Mouse (Mus musculus) intestine, postnatal 0 days (tissue): Measurements from ENCODE around the gene Nfatc4. TPM values are rescaled to one million over a fixed set of nuclear protein-coding genes. Genes with fewer than 3 reads are reported as not detected.

Experiments used
- ATAC-seq: fragments of 200-750 bp; cut with Nextera tagmentation; 2 replicates; pipeline ENCODE4 v1.8.0; 2017; ENCODE audit warnings: mild to moderate bottlenecking, moderate TSS enrichment, moderate library complexity
- H3K27ac ChIP-seq: fragments of 300-500 bp; sonication (generic); 2 replicates; pipeline ENCODE4 v1.5.1; 2014; ENCODE audit warnings: mild to moderate bottlenecking, low read depth, low read length, moderate library complexity
- H3K27me3 ChIP-seq: fragments of 300-500 bp; sonication (generic); replicated peaks from 2 replicates; pipeline ENCODE4 v1.6.1; 2014; ENCODE audit warnings: low read length, mixed read lengths; ENCODE audit not compliant: control insufficient read depth, insufficient read depth
- H3K36me3 ChIP-seq: fragments of 300-500 bp; sonication (generic); 2 replicates; pipeline ENCODE4 v1.6.1; 2014; ENCODE audit warnings: mild to moderate bottlenecking, moderate library complexity; ENCODE audit not compliant: control insufficient read depth, insufficient read depth
- H3K4me1 ChIP-seq: fragments of 300-500 bp; sonication (generic); replicated peaks from 2 replicates; pipeline ENCODE4 v1.6.1; 2014; ENCODE audit warnings: antibody characterized with exemption, low read length, mixed read lengths; ENCODE audit not compliant: control insufficient read depth, insufficient read depth
- H3K4me2 ChIP-seq: fragments of 300-500 bp; sonication (generic); replicated peaks from 2 replicates; pipeline ENCODE4 v1.6.1; 2014; ENCODE audit warnings: low read depth, mild to moderate bottlenecking, moderate library complexity
- H3K4me3 ChIP-seq: fragments of 300-500 bp; sonication (generic); 2 replicates; pipeline ENCODE4 v1.5.1; 2014; ENCODE audit warnings: low read depth, low read length
- H3K9ac ChIP-seq: fragments of 300-500 bp; sonication (generic); 2 replicates; pipeline ENCODE4 v1.6.1; 2014; ENCODE audit warnings: mild to moderate bottlenecking, low read depth, low read length
- H3K9me3 ChIP-seq: fragments of 300-500 bp; sonication (generic); 2 replicates; pipeline ENCODE4 v1.6.1; 2016; ENCODE audit warnings: mixed run types; ENCODE audit not compliant: control insufficient read depth
- CTCF ChIP-seq: sonication (generic); IDR thresholded peaks from 2 replicates; pipeline ENCODE4 v1.5.1; 2016; ENCODE audit warnings: low read depth, mild to moderate bottlenecking, control low read depth, antibody characterized with exemption, moderate library complexity
- WGBS: fragments of 180-500 bp; shearing (Covaris S2); extraction: QIAGEN DNeasy Blood & Tissue Kit; methylation state at CpG from one replicate; pipeline ENCODE4 v1.1.7; 2014; 5-methylcytosine and 5-hydroxymethylcytosine counted together
- polyA plus RNA-seq: library from polyadenylated mRNA; unstranded; fragments of >200 nt; fragmentation: Nextera tagmentation; extraction: Ambion mirVana; gene quantifications from 2 replicates; pipeline ENCODE4 v1.2.1, GENCODE M21; 2015

The Nfatc4 gene
- polyA plus RNA-seq, 1 experiment from 2014 or later: 5.9 TPM

DNA sequence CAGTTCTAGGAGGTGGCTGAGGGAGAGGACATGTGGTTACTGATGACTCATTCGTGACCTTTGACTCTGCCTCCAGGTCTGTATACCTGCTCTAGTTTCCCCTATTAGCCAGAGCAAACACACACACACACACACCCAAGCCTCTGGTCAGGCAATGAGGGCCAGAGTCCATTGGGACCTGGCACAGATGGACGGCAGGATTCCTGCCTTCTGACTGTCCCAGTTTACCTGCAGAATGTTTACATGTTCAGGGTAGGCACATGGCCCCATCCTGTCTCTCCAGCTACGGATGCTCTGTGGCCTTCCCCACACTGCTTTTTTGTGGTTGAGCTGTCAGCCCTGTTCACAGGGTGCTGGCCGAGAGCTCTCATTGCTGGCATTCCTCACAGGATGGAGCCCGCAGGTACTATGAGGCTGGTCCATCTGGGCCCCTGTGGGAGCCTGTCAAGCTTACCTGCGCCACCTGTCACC lies 59.3 kb downstream of the Nfatc4 start:
- H3K27ac ChIP-seq: peak overlapping the region; percentile 76
- peak; percentile 82 for ATAC-seq

DNA sequence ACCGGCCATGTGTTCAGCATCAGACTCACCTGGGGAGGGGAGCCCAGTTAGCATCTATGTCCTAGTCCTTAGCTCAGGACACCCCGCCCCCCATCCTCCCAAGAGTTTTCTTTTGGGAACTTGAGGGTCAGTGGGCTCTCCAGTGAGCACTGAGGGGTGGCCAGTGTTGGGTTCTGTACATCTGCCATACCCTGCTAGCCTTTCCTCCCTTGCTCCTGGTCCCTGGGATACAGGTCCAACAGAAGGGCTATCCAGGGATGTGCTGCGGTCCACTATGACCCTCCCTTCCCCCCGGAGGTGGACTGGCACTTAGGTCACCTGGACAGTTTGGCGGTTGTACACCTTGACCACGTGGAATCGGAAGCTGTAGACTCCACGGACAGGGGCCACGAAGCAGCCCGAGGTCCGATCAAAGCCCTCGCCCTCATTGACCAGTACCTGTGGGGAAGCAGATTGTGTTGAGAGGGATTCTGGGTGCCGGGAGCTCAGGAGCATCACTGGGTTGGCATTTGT lies 60.3 kb downstream of the Nfatc4 start:
- peaks cover 20% of the 10 kb centered on the region for H3K36me3 ChIP-seq
- H3K4me2 ChIP-seq: 0 out of 2 replicates have a peak overlapping the region, but pooled peaks have one; percentile 13
- 0 out of 2 replicates have a peak overlapping the region, but pooled peaks have one; percentile 76 for H3K27ac ChIP-seq
- H3K4me1 ChIP-seq: peaks cover 18% of the 10 kb centered on the region
- 91% methylated on average over 13 of the region's 13 CpGs for WGBS
- no peak overlapping the region for H3K9ac ChIP-seq
- no peak overlapping the region for H3K4me3 ChIP-seq
- ATAC-seq: no peak
- no peaks in the 10 kb centered on the region for H3K9me3 ChIP-seq
- TF ChIP-seq CTCF: no peak
- no peaks in the 10 kb centered on the region for H3K27me3 ChIP-seq

More for the DNA sequence above, 59.3 kb downstream of the Nfatc4 start:
- Histone ChIP-seq H3K27me3 (no peaks in the 10 kb centered on the region), H3K9ac (peak overlapping the region; percentile 23; the same call in 1 of the 2 replicates), H3K4me2 (peak overlapping the region; percentile 13), H3K4me1 (peaks cover 18% of the 10 kb centered on the region), H3K36me3 (peaks cover 10% of the 10 kb centered on the region), H3K4me3 (no peak overlapping the region), H3K9me3 (no peaks in the 10 kb centered on the region)
- WGBS: 35% methylated on average over 6 of the region's 6 CpGs
- TF ChIP-seq CTCF: no peak

Other genes with a start within 250 kb of the Nfatc4 start
- gene Fitm1, start 247.5 kb upstream of the Nfatc4 start, polyA plus RNA-seq: 0.48 and 0.52 TPM in 2 replicates
- 283 and 287 TPM in 2 replicates for gene Psme1, start 245.0 kb upstream of the Nfatc4 start, polyA plus RNA-seq
- gene Emc9, start 237.8 kb upstream of the Nfatc4 start, polyA plus RNA-seq: 21.6 TPM in 2 replicates
- 481 and 514 TPM in 2 replicates for gene Psme2, start 232.0 kb upstream of the Nfatc4 start, polyA plus RNA-seq
- gene Rnf31, start 231.4 kb upstream of the Nfatc4 start, polyA plus RNA-seq: 18.2 and 24.0 TPM in 2 replicates
- gene Irf9, start 219.6 kb upstream of the Nfatc4 start, polyA plus RNA-seq: 44.7 and 46.9 TPM in 2 replicates
- gene Rec8, start 205.1 kb upstream of the Nfatc4 start, polyA plus RNA-seq: 29.8 and 30.1 TPM in 2 replicates
- 28.0 and 29.8 TPM in 2 replicates for gene Ipo4, start 187.2 kb upstream of the Nfatc4 start, polyA plus RNA-seq
- 2.3 and 2.7 TPM in 2 replicates for gene Gm49378, start 185.2 kb upstream of the Nfatc4 start, polyA plus RNA-seq
- gene Tm9sf1, start 179.3 kb upstream of the Nfatc4 start, polyA plus RNA-seq: 94.6 and 95.9 TPM in 2 replicates
- gene Tssk4, start 173.0 kb upstream of the Nfatc4 start, polyA plus RNA-seq: 0.65 and 0.69 TPM in 2 replicates
- gene Mdp1, start 162.6 kb upstream of the Nfatc4 start, polyA plus RNA-seq: 85.1 and 94.0 TPM in 2 replicates
- 21.3 and 24.4 TPM in 2 replicates for gene Gmpr2, start 151.2 kb upstream of the Nfatc4 start, polyA plus RNA-seq
- 385 and 387 TPM in 2 replicates for gene Nedd8, start 151.0 kb upstream of the Nfatc4 start, polyA plus RNA-seq
- gene Tinf2, start 141.3 kb upstream of the Nfatc4 start, polyA plus RNA-seq: 20.6 and 21.9 TPM in 2 replicates
- 1.1 and 1.3 TPM in 2 replicates for gene Tgm1, start 109.2 kb upstream of the Nfatc4 start, polyA plus RNA-seq
- gene Rabggta, start 100.9 kb upstream of the Nfatc4 start, polyA plus RNA-seq: 24.0 and 25.6 TPM in 2 replicates
- gene Dhrs1, start 77.5 kb upstream of the Nfatc4 start, polyA plus RNA-seq: 466 and 476 TPM in 2 replicates
- gene Nop9, start 77.5 kb upstream of the Nfatc4 start, polyA plus RNA-seq: 14.4 and 14.9 TPM in 2 replicates
- 366 and 385 TPM in 2 replicates for gene Cideb, start 64.7 kb upstream of the Nfatc4 start, polyA plus RNA-seq
- gene Ltb4r2, start 61.7 kb upstream of the Nfatc4 start, polyA plus RNA-seq: 6.7 and 9.0 TPM in 2 replicates
- 3.8 and 4.1 TPM in 2 replicates for gene Ltb4r1, start 57.2 kb upstream of the Nfatc4 start, polyA plus RNA-seq
- 3.5 and 4.3 TPM in 2 replicates for gene Adcy4, start 39.0 kb upstream of the Nfatc4 start, polyA plus RNA-seq
- 39.2 and 47.3 TPM in 2 replicates for gene Ripk3, start 34.3 kb upstream of the Nfatc4 start, polyA plus RNA-seq
- 2.2 and 2.5 TPM in 2 replicates for gene Nynrin, start 30.9 kb downstream of the Nfatc4 start, polyA plus RNA-seq
- gene Cbln3, start 61.2 kb downstream of the Nfatc4 start, polyA plus RNA-seq: 0.16 and 0.26 TPM in 2 replicates
- 5.1 and 6.3 TPM in 2 replicates for gene Khnyn, start 61.8 kb downstream of the Nfatc4 start, polyA plus RNA-seq
- gene Sdr39u1, start 77.1 kb downstream of the Nfatc4 start, polyA plus RNA-seq: 70.9 and 71.5 TPM in 2 replicates
- 5.8 and 6.4 TPM in 2 replicates for gene Cma1, start 121.5 kb downstream of the Nfatc4 start, polyA plus RNA-seq
- not detected in 2 replicates for gene Cma2, start 127.8 kb downstream of the Nfatc4 start, polyA plus RNA-seq
- 0.12 and 0.34 TPM in 2 replicates for gene Mcpt1, start 194.8 kb downstream of the Nfatc4 start, polyA plus RNA-seq
- not detected in 2 replicates for gene Mcpt9, start 207.4 kb downstream of the Nfatc4 start, polyA plus RNA-seq
- gene Mcpt2, start 218.9 kb downstream of the Nfatc4 start, polyA plus RNA-seq: 0.10 and 0.89 TPM in 2 replicates
- gene Mcpt4, start 239.2 kb downstream of the Nfatc4 start, polyA plus RNA-seq: 1.9 and 2.0 TPM in 2 replicates